Mouse (Mus musculus): Measurements from ENCODE around the gene Gadl1.

Gadl1 gene

DNA sequence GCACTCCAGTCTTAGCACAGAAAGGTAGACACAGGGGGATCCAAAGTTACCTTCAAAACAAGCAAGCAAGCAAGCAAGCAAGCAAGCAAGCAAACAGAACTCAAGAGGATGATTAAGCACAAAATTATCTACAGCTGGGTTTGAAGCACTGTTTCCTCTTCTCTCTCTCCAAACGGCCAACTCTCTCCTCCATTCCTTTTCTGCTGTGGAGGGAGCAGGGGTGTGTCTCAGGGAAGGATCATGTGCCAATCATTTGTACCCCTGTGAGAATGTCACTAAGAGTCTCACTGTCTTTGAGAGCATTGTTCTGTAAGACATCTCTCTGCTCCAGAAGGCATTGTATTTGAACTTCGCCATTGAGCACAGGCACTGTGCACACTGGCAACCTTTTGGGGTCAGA lies 27.1 kb downstream of the Gadl1 start:
- in situ Hi-C loops (cut with MboI, MseI), result no loop called here

- in situ Hi-C loops (cut with MboI, MseI), result no loop called here
Observed at GRCm38 (mm10) chr9:115937915-115938314, 28.7 kb downstream of the Gadl1 start.

GRCm38 (mm10) chr9:115939420-115939819 lies 30.2 kb downstream of the Gadl1 start:
- in situ Hi-C loops (cut with MboI, MseI), result no loop called here

GRCm38 (mm10) chr9:115941171-115941570 lies 31.9 kb downstream of the Gadl1 start:
- in situ Hi-C loops (cut with MboI, MseI), result no loop called here

DNA sequence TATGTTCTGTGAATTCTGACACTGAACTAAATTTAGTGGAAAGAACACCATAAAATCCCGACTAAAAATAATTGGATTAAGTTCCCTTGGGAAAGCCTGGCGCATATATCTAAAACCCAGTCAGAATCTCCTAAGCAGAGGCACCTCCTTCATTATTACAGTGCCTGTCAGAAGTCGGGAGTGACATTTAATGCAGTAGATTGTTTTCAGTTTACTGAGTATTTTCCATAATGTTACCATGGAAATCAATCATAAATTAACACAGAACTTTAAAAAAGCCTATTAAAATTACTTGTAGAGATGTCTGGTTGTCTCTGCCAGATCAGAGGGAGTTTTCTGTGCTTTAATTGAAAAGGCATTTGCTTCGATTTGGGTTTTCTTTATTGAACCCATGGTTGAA lies 33.2 kb downstream of the Gadl1 start:
- in situ Hi-C loops (cut with MboI, MseI), result no loop called here

- in situ Hi-C loops (cut with MboI, MseI), result no loop called here
Observed at GRCm38 (mm10) chr9:115942989-115943388, 33.7 kb downstream of the Gadl1 start.

- in situ Hi-C loops (cut with MboI, MseI), result no loop called here
Observed at GRCm38 (mm10) chr9:115943577-115944320, 34.5 kb downstream of the Gadl1 start.

- in situ Hi-C loops (cut with MboI, MseI), result no loop called here
Observed at GRCm38 (mm10) chr9:115965056-115965455, 55.8 kb downstream of the Gadl1 start.

DNA sequence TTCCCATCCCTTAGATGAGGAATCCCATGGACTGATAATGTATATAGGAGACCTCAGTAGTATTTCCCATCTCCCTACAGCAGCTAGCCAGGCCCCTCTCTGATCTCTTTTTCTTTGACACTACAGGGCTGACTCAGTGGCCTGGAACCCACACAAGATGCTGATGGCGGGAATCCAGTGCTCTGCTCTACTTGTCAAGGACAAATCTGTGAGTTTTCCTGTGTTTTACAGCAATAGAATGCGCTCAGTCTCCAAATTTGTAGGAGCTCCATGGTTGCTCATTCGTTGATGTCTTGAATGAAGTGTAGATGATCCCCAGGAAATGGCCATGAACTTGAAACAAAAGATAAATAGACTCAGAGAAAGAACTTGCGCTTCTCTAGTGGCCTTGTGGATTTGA lies 56.9 kb downstream of the Gadl1 start:
- in situ Hi-C loops (cut with MboI, MseI), result no loop called here

DNA sequence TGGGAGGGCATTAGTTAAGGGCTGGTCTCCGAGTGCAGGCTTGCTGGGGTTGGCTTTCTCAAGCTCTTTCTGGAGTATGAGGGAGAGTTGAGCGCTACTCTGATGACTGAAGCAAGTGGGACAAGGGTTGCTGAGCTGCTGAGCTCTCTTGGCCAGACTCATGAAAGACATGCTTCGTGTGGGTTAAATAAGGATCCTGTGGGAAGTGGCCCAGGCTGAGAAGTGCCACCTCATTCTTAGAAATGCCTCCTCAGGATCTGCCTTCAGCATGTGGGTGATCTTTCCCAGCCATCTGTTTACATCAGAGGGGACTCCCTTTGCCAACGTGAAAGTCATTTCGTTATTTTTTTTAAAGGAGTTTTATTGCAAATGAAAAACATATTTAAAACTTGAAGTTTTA lies 57.5 kb downstream of the Gadl1 start:
- in situ Hi-C loops (cut with MboI, MseI), result no loop called here

GRCm38 (mm10) chr9:115967638-115968037 lies 58.4 kb downstream of the Gadl1 start:
- in situ Hi-C loops (cut with MboI, MseI), result no loop called here

- in situ Hi-C loops (cut with MboI, MseI), result no loop called here
Observed at GRCm38 (mm10) chr9:115976901-115977300, 67.6 kb downstream of the Gadl1 start.

DNA sequence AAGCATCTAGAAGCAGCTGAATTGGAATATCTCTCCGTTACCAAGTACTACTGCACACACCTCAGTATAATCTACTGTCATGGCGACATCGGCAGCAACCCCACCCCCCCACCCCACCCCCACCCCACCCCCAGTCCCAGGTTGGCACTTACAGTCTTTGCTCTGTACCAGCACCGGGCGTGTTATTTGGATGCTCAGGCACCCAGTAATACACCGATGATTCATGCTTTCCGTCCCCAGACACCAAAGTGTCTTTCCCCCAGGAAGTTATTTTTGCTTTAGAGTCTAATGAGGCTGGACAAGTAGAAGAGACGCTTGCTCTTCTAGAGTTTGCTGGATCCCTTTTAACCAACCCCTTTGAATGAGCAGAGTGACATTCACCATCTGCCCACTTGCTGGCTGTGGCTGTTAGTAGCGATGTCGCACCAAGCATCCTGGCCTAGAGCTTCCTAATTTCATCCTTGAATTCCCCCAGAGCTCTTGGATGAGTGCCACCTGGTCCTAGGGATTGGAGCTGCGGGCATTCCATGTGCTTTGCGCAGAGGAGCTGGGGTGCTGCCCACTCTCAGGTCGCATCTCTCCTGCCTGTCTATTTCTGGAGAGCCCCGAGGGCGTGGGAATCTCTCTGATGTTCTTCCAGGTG lies 68.5 kb downstream of the Gadl1 start:
- in situ Hi-C loops (cut with MboI, MseI), result no loop called here

DNA sequence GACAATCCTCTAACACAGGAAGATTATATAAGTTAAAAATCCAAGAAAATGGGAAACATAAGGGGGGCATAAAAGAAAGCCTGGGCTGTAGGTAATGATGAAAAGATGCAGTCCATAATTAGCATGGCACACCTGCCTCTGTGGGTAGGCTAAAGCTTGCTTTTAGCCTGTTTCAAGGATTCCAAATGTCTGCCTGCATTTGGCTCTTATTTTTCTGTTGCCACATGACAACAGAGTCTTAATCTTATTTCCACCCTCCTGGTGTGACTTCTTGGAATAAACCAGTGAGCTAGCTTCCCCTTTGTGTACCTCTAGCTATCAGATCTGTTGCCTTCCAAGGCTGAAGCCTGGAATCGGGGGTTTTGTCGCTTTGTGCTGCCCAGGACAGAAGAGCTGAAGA lies 69.2 kb downstream of the Gadl1 start:
- in situ Hi-C loops (cut with MboI, MseI), result no loop called here

- in situ Hi-C loops (cut with MboI, MseI), result no loop called here
Observed at GRCm38 (mm10) chr9:115990661-115991060, 81.4 kb downstream of the Gadl1 start.

- in situ Hi-C loops (cut with MboI, MseI), result no loop called here
Observed at GRCm38 (mm10) chr9:115994772-115995171, 85.5 kb downstream of the Gadl1 start.

GRCm38 (mm10) chr9:115995856-115996560 lies 86.8 kb downstream of the Gadl1 start:
- in situ Hi-C loops (cut with MboI, MseI), result no loop called here

DNA sequence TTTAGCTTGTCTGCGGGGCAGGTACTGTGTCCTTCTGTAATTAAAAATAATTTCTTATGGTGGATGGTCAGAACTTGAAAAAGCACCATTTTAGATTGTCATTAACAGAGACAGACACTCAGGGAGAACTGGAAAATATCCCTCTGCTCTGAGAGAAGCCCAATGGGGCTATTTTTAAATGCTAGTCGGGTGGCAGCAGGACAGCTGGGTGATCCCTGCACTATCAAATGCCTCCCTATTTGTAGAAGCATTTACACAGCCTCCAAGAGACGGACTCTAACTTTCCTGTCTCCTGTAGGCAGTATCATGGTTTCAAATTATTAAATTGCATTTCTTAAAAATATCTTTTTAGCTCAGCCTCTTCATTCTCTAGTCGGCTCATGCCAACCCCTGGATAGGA lies 89.1 kb downstream of the Gadl1 start:
- in situ Hi-C loops (cut with MboI, MseI), result no loop called here

DNA sequence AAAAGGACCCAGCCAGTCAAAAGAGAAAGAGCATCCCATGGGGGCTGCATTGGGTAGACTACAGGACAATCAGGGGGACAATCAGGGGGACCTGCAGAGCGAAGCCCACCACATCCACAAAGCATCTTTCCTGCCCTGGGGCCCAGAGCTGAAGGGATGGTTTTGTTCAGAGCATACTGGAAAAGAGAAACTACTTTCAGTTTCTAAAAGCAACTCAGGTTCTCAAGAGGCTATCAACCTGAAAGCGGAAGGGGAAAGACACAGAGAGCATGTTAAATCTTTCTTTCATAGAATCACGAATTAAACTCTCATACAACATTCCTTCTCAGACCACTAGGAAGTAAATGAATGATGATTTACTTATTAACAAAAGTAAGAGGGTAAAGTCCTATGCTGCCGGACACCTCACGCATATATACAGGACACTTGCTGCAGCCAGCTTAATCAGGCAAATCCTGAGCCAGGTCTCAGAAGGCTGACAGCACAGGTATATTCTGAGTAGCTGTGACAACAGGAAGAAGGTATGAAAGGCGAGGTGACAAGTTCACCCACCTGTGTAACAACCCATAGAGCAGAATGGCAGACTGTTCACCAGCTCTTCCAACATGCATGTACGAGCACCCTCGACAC lies 90.2 kb downstream of the Gadl1 start:
- in situ Hi-C loops (cut with MboI, MseI), result no loop called here

DNA sequence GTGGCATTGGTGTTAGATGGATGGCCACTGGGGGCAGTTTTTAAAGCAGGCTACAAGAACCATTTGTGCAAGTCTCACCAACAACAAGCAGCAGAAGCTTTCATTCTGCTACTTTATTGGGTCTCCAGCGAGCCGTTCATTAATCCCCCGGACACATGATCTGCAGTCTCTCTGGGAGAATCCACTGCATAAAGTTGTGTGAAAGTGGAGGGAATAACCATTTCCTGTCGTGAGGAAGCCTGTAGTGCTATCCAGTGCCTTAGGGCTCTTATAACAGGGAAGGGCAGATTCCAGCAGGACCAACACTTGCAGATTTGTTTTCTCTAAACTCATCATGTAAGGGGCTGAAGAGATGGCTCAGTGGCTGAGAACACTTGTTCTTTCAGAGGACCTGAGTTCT lies 104.7 kb downstream of the Gadl1 start:
- in situ Hi-C loops (cut with MboI, MseI), result no loop called here

DNA sequence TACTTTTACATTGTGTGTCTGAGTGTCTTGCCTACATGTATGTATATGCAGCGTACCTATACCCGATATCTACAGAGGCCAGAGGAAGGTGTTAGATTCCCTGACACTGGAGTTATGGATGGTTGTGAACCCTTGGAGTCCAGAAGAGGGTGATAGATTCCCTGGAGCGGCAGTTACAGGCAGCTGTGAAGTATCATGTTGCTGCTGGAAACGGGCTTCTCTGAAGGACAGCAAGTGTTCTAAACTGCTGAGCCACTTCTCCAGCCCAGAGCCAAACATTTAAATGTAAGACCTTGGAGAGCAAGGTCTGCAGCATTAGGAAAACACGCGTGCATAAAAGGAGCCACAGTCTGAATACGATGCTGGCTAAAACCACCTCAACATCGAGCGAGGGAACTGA lies 107.0 kb downstream of the Gadl1 start:
- in situ Hi-C loops (cut with MboI, MseI), result no loop called here

- in situ Hi-C loops (cut with MboI, MseI), result no loop called here
Observed at GRCm38 (mm10) chr9:116017091-116017490, 107.8 kb downstream of the Gadl1 start.
